Mouse (Mus musculus): Measurements from ENCODE around the gene Agpat4.

GRCm38 (mm10) chr17:12099415-12099814 lies 19.1 kb upstream of the Agpat4 start:
- TF ChIP-seq CTCF (IDR thresholded peaks at IDR 0.05; ENCODE audit: insufficient read depth, low read depth, low read length) (no peak), POLR2A (IDR thresholded peaks at IDR 0.05; ENCODE audit: insufficient read depth, low read depth, low read length) (no peak)

All from olfactory bulb, adult 2 months (tissue).